Mouse (Mus musculus) thymus, postnatal 10 days (tissue): Measurements from ENCODE around the gene Slc2a5.
A peak's percentile ranks its signal among the peaks of the same experiment; 100 is the strongest.

Experiments used
- DNase-seq, 2 experiments: peaks; one replicate each; pipeline ENCODE4 v3.0.0; 2021; ENCODE audit warnings: low spot score in 2 of 2

The Slc2a5 gene

DNA sequence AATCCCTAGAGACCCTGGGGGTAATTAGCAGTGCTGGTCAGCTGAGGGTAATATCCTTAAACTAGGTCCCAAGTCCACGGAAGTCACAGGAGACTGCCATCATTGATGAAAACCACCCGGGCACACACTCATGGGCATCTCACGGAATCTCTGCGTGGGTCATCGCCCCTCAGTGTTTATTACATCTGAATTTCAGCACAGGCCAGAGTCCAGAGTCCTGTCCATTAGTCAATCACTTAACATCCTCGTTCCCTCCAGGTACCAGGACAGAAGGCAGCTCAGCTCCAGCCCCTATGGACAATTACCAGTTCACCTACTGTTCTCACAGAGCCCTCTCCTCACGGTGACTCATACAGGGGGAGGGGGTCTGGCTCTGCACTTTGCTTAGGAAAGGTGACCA lies 16.3 kb upstream of the Slc2a5 start:
- DNase-seq: no peak

DNA sequence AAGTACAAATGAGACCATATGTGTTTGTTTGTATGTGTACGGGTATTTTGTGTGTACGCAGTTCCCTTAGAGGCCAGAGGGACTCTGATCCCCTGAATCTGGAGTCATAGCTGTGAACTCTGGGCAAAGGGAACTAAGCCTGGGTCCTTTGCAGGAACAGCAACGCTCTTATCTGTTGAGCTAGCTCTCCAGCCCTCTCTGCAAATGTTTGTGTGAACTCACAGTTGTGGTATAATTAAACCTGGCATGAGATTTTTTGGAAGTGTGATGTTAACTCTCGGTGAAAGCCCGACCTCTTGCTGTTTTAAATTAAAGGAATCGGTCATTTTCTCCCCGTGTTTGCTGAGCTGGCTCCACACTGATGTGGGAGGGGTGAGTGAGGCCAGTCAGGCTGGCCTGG lies 13.4 kb upstream of the Slc2a5 start:
- DNase-seq: no peak

GRCm38 (mm10) chr4:150106637-150107036 lies 12.4 kb upstream of the Slc2a5 start:
- no peak for DNase-seq

DNA sequence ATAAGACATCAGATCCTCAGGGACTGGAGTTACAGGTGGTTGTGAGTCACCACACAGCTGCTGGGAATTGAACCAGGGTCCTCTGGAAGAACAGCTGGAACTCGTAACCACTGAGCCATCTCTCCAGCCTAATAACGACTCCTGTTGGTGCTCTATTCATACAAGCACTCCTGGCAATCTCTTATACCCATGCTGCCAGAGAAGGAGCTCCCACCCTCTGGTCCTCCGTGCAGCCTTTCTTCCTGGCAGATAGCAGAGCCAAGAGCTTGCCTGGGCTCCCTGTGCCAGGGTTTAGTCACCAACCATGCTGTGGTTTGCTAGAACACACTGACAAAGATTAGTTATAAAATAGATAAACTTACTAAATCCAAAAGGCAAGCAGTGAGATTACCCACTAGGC lies 9.4 kb upstream of the Slc2a5 start:
- DNase-seq: no peak

- DNase-seq: no peak
Measured at GRCm38 (mm10) chr4:150110373-150110772, 8.7 kb upstream of the Slc2a5 start.

- DNase-seq: peak; percentile 46 to 80
Measured at GRCm38 (mm10) chr4:150112867-150113266, 6.2 kb upstream of the Slc2a5 start.

- DNase-seq: no peak
Measured at GRCm38 (mm10) chr4:150114505-150115061, 4.5 kb upstream of the Slc2a5 start.

DNA sequence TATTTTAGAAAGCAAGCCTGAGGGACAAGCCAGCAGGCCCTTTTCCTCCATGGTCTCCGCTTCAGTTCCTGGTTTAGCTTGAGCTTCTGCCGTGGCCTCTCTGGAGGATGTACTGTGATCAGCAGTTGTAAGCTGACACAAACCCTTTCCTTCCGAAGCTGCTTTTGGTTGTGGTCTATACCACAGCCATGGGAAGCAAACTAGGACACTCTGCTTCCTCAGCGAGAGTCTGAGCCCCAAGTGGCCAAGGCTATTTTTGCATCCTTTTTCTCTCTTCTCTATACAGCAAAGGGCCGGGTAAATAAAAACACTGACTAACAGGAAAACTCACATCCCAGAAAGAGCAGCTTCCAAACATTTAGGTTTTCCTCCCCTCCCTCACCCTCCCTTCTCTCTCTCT lies 1.8 kb upstream of the Slc2a5 start:
- DNase-seq: peak in 1 of 2 experiments; percentile 44

- no peak for DNase-seq
Measured at GRCm38 (mm10) chr4:150118163-150118562, 920 bp upstream of the Slc2a5 start.

DNA sequence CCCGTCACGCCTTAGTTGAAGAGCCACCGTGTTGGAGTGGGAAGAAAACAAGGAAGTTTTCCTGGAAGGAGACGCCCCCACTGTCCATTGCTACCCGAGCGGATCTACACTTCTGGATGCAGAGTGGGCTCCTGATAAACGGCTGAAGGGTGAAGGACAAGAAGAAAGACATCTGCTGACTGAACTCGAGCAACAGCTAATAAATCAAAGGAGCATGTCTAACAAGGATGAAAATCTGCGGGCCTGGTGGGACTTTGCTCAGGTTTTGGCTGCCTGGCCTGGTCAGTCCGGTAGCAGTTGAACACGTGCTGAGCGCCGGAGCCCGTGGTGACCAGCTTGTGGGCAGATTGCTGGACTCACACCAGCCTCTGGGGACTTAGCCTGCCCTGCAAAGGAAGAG lies 557 bp downstream of the Slc2a5 start:
- no peak for DNase-seq

- no peak for DNase-seq
Measured at GRCm38 (mm10) chr4:150120173-150120833, 1.2 kb downstream of the Slc2a5 start.

- no peak for DNase-seq
Measured at GRCm38 (mm10) chr4:150121430-150121829, 2.3 kb downstream of the Slc2a5 start.

DNA sequence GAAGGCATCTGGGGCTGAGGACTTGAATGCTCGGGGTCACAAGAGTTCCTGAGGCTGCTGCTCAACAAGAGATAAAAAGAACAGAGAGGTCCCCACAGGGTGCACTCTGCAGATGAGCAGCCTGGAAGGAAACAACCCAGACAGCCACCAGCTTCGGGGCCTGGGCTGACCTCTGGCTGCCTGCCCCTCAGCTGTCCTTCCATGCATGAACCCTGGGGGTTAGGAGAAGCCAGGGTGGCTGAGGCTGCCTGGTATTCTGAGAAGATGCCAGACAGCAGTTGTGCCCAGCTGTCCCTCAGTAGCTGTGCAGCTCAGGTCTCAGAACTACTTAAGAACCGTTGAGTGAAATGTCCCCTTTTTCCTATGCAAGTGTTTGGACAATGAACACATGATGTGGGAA lies 3.4 kb downstream of the Slc2a5 start:
- no peak for DNase-seq

- DNase-seq: no peak
Measured at GRCm38 (mm10) chr4:150126373-150126772, 7.3 kb downstream of the Slc2a5 start.

- no peak for DNase-seq
Measured at GRCm38 (mm10) chr4:150127894-150128293, 8.8 kb downstream of the Slc2a5 start.

GRCm38 (mm10) chr4:150128571-150128970 lies 9.5 kb downstream of the Slc2a5 start:
- no peak for DNase-seq

DNA sequence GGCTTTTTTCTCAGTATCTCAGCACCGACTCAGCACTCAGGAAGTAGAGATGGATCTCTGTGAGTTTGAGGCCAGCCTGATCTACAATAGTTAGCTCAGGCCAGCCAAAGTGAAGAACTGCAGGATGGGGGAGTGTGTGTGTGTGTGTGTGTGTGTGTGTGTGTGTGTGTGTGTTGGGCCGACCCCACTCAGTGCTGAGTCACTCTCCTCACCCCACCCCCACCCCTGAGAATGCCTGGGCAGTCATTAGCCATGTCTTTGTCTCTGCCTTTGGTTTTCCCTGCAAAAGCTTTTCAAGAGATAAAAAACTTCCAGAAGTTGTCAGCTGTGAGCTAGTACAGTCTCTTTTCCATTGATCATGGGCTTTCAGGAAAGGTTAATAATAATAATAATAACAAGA lies 11.6 kb downstream of the Slc2a5 start:
- no peak for DNase-seq

- DNase-seq: no peak
Measured at GRCm38 (mm10) chr4:150132692-150133271, 13.7 kb downstream of the Slc2a5 start.

- no peak for DNase-seq
Measured at GRCm38 (mm10) chr4:150135254-150135653, 16.2 kb downstream of the Slc2a5 start.

GRCm38 (mm10) chr4:150136693-150137092 lies 17.6 kb downstream of the Slc2a5 start:
- peak; percentile 37 to 82 for DNase-seq

- DNase-seq: no peak
Measured at GRCm38 (mm10) chr4:150137368-150138083, 18.4 kb downstream of the Slc2a5 start.

GRCm38 (mm10) chr4:150138084-150138543 lies 19.0 kb downstream of the Slc2a5 start:
- peak; percentile 47 to 48 for DNase-seq

DNA sequence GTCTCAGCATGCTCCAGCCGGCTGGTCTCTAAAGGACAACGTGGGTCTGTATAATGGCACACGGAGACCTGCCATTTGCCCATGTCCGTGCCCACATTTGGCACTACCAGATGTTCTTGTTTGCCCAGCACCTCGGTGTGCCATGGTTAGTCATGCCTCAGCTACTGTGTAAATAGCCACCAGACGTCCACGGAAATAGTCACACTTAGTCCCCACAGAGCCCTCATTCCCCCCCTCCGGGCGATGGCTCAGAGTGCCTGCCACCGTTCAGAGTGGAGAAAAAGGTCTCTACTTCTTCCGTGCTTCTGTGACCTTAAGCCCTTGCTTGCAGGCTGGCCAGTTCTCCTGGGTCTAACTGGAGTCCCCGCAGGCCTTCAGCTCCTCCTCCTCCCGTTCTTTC lies 20.0 kb downstream of the Slc2a5 start:
- DNase-seq: no peak
